Mouse (Mus musculus) T-helper 17 cell (primary cell): ENCODE data around the gene Ldah.

Experiments used
- in situ Hi-C, 2 experiments: fragments of 300-600 bp; cut with MboI, MseI; formaldehyde crosslinking; loops; 1 replicate in 1 of 2; 2 replicates in 1 of 2; pipeline ENCODE4 v1.15.1; 2025; ENCODE audit warnings: high pct_unique_total_duplicates in 2 of 2

Ldah gene

GRCm38 (mm10) chr12:8310992-8311391 is 103.1 kb downstream of the Ldah start:
- in situ Hi-C loops, result no loop called here

GRCm38 (mm10) chr12:8312266-8312665 is 104.4 kb downstream of the Ldah start:
- in situ Hi-C loops, result no loop called here

GRCm38 (mm10) chr12:8313270-8313771 is 105.4 kb downstream of the Ldah start, which contains the start of gene Hs1bp3:
TSS of gene Hs1bp3 (plus strand) at chr12:8313432.
- in situ Hi-C loops, result no loop called here

- in situ Hi-C loops, result no loop called here
Observed at GRCm38 (mm10) chr12:8313773-8314172, 105.9 kb downstream of the Ldah start.

GRCm38 (mm10) chr12:8316541-8316940 is 108.6 kb downstream of the Ldah start:
- in situ Hi-C loops, result no loop called here

GRCm38 (mm10) chr12:8320084-8320713 is 112.3 kb downstream of the Ldah start:
- in situ Hi-C loops, result loop anchor here (5.0 kb wide), 2 partner anchors 182 to 227 kb away; partner anchors contain the start of gene Rhob (in 2 of the 2)

GRCm38 (mm10) chr12:8321506-8321905 is 113.6 kb downstream of the Ldah start:
- in situ Hi-C loops, result loop anchor here (5.0 kb wide), 2 partner anchors 181 to 226 kb away; partner anchors contain the start of gene Rhob (in 2 of the 2)

- in situ Hi-C loops, result loop anchor here (5.0 kb wide), 2 partner anchors 178 to 223 kb away; partner anchors contain the start of gene Rhob (in 2 of the 2)
Observed at GRCm38 (mm10) chr12:8324086-8324485, 116.2 kb downstream of the Ldah start.

- in situ Hi-C loops, result loop anchor here in 1 of 2 experiments (25.0 kb wide), 1 partner anchor 712 kb away; the partner anchor contains the start of gene Ttc32
Observed at GRCm38 (mm10) chr12:8325245-8325942, 117.5 kb downstream of the Ldah start.

GRCm38 (mm10) chr12:8325943-8326522 is 118.1 kb downstream of the Ldah start:
- in situ Hi-C loops, result loop anchor here in 1 of 2 experiments (25.0 kb wide), 1 partner anchor 711 kb away; the partner anchor contains the start of gene Ttc32

GRCm38 (mm10) chr12:8326825-8327674 is 119.1 kb downstream of the Ldah start:
- in situ Hi-C loops, result loop anchor here in 1 of 2 experiments (25.0 kb wide), 1 partner anchor 710 kb away; the partner anchor contains the start of gene Ttc32

- in situ Hi-C loops, result loop anchor here in 1 of 2 experiments (25.0 kb wide), 1 partner anchor 710 kb away; the partner anchor contains the start of gene Ttc32
Observed at GRCm38 (mm10) chr12:8327675-8328053, 119.8 kb downstream of the Ldah start.

- in situ Hi-C loops, result loop anchor here in 1 of 2 experiments (25.0 kb wide), 1 partner anchor 708 kb away; the partner anchor contains the start of gene Ttc32
Observed at GRCm38 (mm10) chr12:8329236-8329635, 121.3 kb downstream of the Ldah start.

GRCm38 (mm10) chr12:8331489-8332173 is 123.7 kb downstream of the Ldah start:
- in situ Hi-C loops, result loop anchor here in 1 of 2 experiments (5.0 to 25.0 kb wide), 2 partner anchors 56 to 706 kb away; partner anchors contain the start of gene Ttc32

- in situ Hi-C loops, result loop anchor here in 1 of 2 experiments (5.0 to 25.0 kb wide), 2 partner anchors 55 to 705 kb away; partner anchors contain the start of gene Ttc32
Observed at GRCm38 (mm10) chr12:8332174-8332542, 124.3 kb downstream of the Ldah start.

- in situ Hi-C loops, result loop anchor here in 1 of 2 experiments (5.0 to 25.0 kb wide), 2 partner anchors 54 to 704 kb away; partner anchors contain the start of gene Ttc32
Observed at GRCm38 (mm10) chr12:8333617-8334016, 125.7 kb downstream of the Ldah start.

GRCm38 (mm10) chr12:8334261-8334660 is 126.4 kb downstream of the Ldah start:
- in situ Hi-C loops, result loop anchor here in 1 of 2 experiments (5.0 to 25.0 kb wide), 2 partner anchors 53 to 703 kb away; partner anchors contain the start of gene Ttc32
